Mouse (Mus musculus) cerebellum, adult (tissue): ENCODE measurements at regions not wholly inside any gene's neighbourhood (a gene's known extent, or its start where the extent isn't known, plus 50 kb on each side); places are given as distances from the start of the nearest gene placed in this dataset.

Experiments
- ATAC-seq: cut with Nextera tagmentation; 2 replicates; pipeline ENCODE4 v1.9.2; 2017; ENCODE audit warnings: mild to moderate bottlenecking, moderate library complexity, mixed read lengths; ENCODE audit not compliant: insufficient number of reproducible peaks, low FRiP score, low TSS enrichment

DNA sequence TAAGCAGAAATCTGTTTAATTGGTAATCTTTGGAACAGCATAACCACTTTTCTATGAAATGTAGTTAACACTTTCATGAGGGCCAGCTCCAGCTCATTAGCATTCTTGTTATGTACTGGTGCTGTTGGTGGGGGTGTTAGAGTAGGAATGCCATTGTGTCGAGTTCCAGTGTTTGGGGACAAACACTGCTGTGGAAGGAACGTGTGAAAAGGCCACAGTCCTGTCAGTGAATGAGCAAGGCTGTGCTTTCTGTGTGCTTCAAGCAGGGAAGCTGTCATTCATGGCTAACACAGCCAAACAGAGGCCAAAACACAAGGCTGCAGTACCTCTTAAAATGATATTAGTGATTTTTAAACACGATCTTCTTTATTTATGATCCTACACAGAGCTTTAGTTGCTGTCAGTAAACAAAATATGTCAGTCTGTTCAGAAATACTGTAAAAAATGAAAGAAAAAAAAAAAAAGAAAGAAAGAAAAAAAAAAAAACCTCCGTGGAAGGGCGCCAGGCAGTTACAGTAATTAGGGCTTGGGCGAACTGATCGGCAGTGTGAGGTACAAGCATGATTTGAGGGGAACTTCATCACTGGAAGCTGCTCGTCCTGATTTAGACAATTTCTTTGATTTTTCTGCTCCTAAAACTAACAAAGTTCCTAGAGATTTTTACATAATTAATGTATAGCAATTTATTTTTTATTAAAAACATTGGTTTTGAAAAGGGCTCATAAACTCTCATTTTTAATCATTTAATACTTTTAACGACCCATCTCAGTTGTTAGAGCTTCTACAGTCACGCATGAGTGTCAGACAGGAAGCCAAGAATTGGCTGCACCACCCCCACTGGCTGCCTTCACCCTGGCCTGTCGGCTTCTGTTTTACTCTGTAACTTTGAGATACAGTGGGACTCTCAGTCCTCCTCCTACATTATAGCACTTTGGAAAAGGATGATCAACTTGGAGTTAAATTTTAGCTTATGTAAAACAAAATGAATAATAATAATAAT lies 80.8 kb upstream of the Dnajc24 start:
- no peak for ATAC-seq

DNA sequence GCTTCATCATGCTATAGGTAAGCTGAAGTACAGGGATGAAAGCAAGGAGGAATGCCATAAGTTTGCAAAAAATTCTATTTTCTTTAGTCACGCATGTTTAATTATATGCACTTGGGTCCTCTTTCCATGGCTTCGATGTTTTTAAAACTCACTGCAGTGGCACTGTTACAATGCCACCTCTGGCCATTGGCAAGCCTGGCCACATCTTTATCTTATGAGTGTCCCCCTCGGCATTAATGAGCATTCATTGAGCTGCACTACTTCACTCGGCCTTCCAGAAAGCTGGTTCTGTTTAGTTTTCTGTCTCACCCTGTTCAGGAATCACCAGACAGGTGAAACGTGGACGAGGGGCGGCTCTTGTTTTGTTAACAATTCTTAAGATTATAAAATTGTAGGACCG lies 79.7 kb upstream of the Dnajc24 start:
- ATAC-seq = no peak

DNA sequence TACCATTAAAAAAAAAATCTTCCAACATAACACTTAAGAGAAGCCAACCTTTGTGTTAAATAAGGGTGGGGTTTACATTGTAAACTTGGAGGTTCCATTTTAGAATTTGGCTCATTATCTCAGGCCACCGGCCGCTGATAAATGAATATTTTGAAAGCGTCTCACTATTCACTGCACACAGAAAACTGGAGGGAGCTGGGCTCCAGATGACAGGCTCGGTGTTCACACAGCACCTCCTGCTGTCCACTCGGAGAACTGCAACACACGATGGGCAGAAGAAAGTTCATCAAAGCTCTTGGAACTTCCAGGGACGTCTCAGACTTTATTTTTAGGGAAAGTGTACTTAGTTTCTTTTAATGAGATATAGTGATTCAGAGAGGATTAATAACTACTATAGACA lies 78.6 kb upstream of the Dnajc24 start:
- ATAC-seq = peak; percentile 58; the same call in 1 of the 2 replicates

DNA sequence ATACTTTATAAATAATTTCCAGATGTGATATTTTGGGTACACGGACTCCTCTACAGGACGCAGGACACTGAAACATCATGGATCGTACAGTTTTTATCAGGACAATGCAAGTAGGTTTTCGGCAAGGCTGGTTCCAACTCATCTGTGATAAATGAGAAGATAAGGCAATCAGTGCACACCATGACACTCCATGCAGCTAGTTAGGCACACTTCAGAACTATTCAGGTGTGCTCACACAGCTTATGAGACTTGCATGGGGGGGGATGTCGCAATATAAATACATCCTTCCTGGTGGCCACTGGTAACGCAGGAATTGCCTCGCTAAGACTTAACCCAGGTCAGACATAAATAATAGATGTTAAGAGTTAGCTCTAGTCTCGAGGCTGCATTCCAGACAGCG lies 77.3 kb upstream of the Dnajc24 start:
- no peak for ATAC-seq

DNA sequence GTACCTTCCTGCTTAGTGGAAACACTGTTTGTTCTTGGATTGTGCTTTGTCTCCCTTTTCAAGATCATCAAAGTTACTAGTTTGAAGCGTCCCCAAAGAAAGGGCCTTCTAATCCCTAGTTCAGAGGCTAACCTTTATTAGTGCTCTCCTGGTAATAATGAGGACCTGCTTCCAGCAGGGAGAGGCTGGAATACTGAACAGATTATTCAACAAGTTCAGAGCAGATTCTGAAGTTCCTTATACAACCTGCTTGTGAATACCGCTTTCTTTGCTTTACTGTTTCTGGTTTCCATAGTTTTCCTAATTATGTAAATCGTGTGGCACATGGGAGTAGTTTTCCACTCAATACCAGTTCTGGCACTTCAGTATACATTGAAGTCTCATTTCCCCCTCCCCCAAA lies 75.2 kb upstream of the Dnajc24 start:
- ATAC-seq = no peak

DNA sequence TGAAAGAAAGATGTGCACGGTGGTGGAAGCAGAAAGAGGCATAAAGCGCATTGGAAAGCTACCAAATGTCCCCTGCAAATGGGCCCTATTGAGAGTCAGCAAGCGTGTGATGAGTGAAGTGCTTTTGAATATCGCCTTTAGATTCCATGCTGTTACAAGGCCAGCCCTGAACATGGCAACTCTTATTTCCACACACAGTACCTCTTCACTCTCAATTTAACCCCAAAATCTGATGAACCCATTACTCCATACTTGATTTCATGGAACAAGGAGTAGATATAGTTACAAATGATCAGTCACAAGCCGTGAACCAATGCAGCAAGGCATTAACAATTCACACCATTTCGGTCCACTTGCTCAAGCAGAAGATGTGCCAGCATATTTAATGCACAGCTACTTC lies 71.1 kb upstream of the Dnajc24 start:
- ATAC-seq = no peak

DNA sequence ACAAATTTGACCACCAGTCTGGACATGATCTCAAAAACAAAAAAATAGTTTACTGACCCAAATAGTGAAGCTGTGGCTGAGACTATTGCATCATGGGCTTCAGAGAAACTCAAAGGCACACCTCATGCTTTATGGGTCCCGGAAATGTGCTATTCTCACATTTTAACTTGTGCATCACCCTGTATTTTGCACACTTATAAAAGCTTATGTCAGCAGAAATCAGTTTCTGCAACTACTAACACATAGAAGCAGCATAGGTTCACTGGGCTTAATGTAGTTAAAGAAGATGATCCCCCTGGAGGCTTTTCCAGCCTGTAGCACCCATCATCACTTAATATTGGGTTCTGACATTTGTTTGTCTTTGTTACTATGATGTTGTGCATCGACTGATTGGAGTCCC lies 61.0 kb upstream of the Dnajc24 start:
- no peak for ATAC-seq
